Mouse (Mus musculus) urinary bladder, postnatal 4 days (tissue): ENCODE data around the gene Usp25.

ENCODE experiments used
- DNase-seq, 2 experiments: peaks; one replicate each; pipeline ENCODE4 v3.0.0; 2021 to 2022; ENCODE audit warnings: low spot score in 2 of 2

The Usp25 gene

GRCm38 (mm10) chr16:77013427-77014320 lies at the start of gene Usp25:
TSS of gene Usp25 (plus strand) at chr16:77013706.
- DNase-seq: peak; percentile 87 to 91

- DNase-seq: no peak
These were observed 45.8 kb upstream of the Usp25 start for GRCm38 (mm10) chr16:76967593-76968275.

- DNase-seq: no peak
These were observed 42.3 kb upstream of the Usp25 start for GRCm38 (mm10) chr16:76971211-76971610.

GRCm38 (mm10) chr16:76976787-76977430 lies 36.6 kb upstream of the Usp25 start:
- no peak for DNase-seq

GRCm38 (mm10) chr16:76983696-76984095 lies 29.8 kb upstream of the Usp25 start:
- DNase-seq: no peak

- DNase-seq: no peak
These were observed 25.8 kb upstream of the Usp25 start for GRCm38 (mm10) chr16:76987711-76988110.

GRCm38 (mm10) chr16:77003900-77004299 lies 9.6 kb upstream of the Usp25 start:
- DNase-seq: no peak

GRCm38 (mm10) chr16:77009173-77009572 lies 4.3 kb upstream of the Usp25 start:
- DNase-seq: no peak

- no peak for DNase-seq
These were observed 1.1 kb downstream of the Usp25 start for GRCm38 (mm10) chr16:77014321-77015211.

- DNase-seq: no peak
These were observed 2.2 kb downstream of the Usp25 start for GRCm38 (mm10) chr16:77015380-77016346.

- no peak for DNase-seq
These were observed 4.4 kb downstream of the Usp25 start for GRCm38 (mm10) chr16:77017931-77018330.

- DNase-seq: no peak
These were observed 6.7 kb downstream of the Usp25 start for GRCm38 (mm10) chr16:77020190-77020589.

GRCm38 (mm10) chr16:77023627-77024379 lies 10.3 kb downstream of the Usp25 start:
- DNase-seq: no peak

GRCm38 (mm10) chr16:77026099-77026498 lies 12.6 kb downstream of the Usp25 start:
- DNase-seq: no peak

GRCm38 (mm10) chr16:77026933-77027332 lies 13.4 kb downstream of the Usp25 start:
- no peak for DNase-seq

GRCm38 (mm10) chr16:77027976-77028686 lies 14.6 kb downstream of the Usp25 start:
- DNase-seq: no peak

GRCm38 (mm10) chr16:77028687-77029417 lies 15.3 kb downstream of the Usp25 start:
- peak in 1 of 2 experiments; percentile 48 for DNase-seq

- no peak for DNase-seq
These were observed 16.9 kb downstream of the Usp25 start for GRCm38 (mm10) chr16:77030435-77030834.
